Mouse (Mus musculus): ENCODE results near the gene Kcnj12.

DNA sequence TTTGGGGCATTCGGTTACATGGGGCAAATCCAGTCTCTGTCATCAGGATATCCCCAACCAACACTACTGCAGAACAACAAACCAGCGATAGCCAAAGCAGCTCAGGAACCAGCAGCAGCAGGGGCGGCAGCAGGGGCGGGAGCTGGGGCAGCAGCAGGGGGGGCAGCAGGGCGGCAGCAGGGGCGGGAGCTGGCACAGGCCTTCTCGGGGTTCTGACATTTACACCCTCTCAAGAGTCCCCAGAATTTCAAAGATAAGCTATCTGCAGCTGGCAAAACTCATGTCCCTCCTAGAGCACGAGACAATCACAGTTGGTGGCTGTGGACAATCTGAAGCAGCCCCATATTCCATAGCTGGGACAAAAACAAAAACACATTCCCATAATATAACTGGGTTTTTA is 28.8 kb downstream of the Kcnj12 start:
- TF ChIP-seq CTCF (IDR thresholded peaks at IDR 0.05; ENCODE audit: low read depth), result no peak
- TF ChIP-seq EP300 (IDR thresholded peaks at IDR 0.05; ENCODE audit: low read depth), result no peak

All from liver, postnatal 0 days (tissue).